Mouse (Mus musculus): ENCODE measurements around the gene Fam227a.

Fam227a gene

GRCm38 (mm10) chr15:79658531-79659375 lies at the start of gene Fam227a, which contains the start of gene Cby1:
Gene Fam227a, minus strand, starts transcription at chr15:79658956.
Gene Cby1, plus strand, starts transcription at chr15:79659199.
- in situ Hi-C loops (cut with MboI, MseI), result no loop called here

GRCm38 (mm10) chr15:79708229-79708822 lies 49.6 kb upstream of the Fam227a start:
- in situ Hi-C loops (cut with MboI, MseI), result no loop called here

- in situ Hi-C loops (cut with MboI, MseI), result no loop called here
Measured at GRCm38 (mm10) chr15:79706603-79707214, 48.0 kb upstream of the Fam227a start.

- in situ Hi-C loops (cut with MboI, MseI), result no loop called here
Measured at GRCm38 (mm10) chr15:79697558-79698187, 38.9 kb upstream of the Fam227a start.

- in situ Hi-C loops (cut with MboI, MseI), result no loop called here
Measured at GRCm38 (mm10) chr15:79697011-79697410, 38.3 kb upstream of the Fam227a start.

GRCm38 (mm10) chr15:79696508-79696907 lies 37.8 kb upstream of the Fam227a start:
- in situ Hi-C loops (cut with MboI, MseI), result no loop called here

- in situ Hi-C loops (cut with MboI, MseI), result no loop called here
Measured at GRCm38 (mm10) chr15:79695516-79695915, 36.8 kb upstream of the Fam227a start.

- in situ Hi-C loops (cut with MboI, MseI), result no loop called here
Measured at GRCm38 (mm10) chr15:79694512-79694911, 35.8 kb upstream of the Fam227a start.

- in situ Hi-C loops (cut with MboI, MseI), result no loop called here
Measured at GRCm38 (mm10) chr15:79693740-79694139, 35.0 kb upstream of the Fam227a start.

- in situ Hi-C loops (cut with MboI, MseI), result no loop called here
Measured at GRCm38 (mm10) chr15:79692334-79692733, 33.6 kb upstream of the Fam227a start.

GRCm38 (mm10) chr15:79691023-79691508 lies 32.3 kb upstream of the Fam227a start:
- in situ Hi-C loops (cut with MboI, MseI), result no loop called here

- in situ Hi-C loops (cut with MboI, MseI), result no loop called here
Measured at GRCm38 (mm10) chr15:79690426-79691022, 31.8 kb upstream of the Fam227a start, which contains the start of gene Gtpbp1. Gene Gtpbp1, plus strand, starts transcription at chr15:79690845.

- in situ Hi-C loops (cut with MboI, MseI), result no loop called here
Measured at GRCm38 (mm10) chr15:79689662-79690425, 31.1 kb upstream of the Fam227a start.

- in situ Hi-C loops (cut with MboI, MseI), result no loop called here
Measured at GRCm38 (mm10) chr15:79688268-79688956, 29.7 kb upstream of the Fam227a start.

GRCm38 (mm10) chr15:79687646-79688267 lies 29.0 kb upstream of the Fam227a start, which contains the start of gene Josd1:
Gene Josd1, minus strand, starts transcription at chr15:79687919.
- in situ Hi-C loops (cut with MboI, MseI), result no loop called here

GRCm38 (mm10) chr15:79687175-79687574 lies 28.4 kb upstream of the Fam227a start:
- in situ Hi-C loops (cut with MboI, MseI), result no loop called here

GRCm38 (mm10) chr15:79686046-79686869 lies 27.5 kb upstream of the Fam227a start:
- in situ Hi-C loops (cut with MboI, MseI), result no loop called here

GRCm38 (mm10) chr15:79685141-79685641 lies 26.4 kb upstream of the Fam227a start:
- in situ Hi-C loops (cut with MboI, MseI), result no loop called here
